Mouse (Mus musculus): Measurements from ENCODE around the gene Mlh3. TPM values are rescaled to one million over a fixed set of nuclear protein-coding genes. Genes with fewer than 3 reads are reported as not detected.

Mlh3 gene
- total and polyA plus RNA-seq, 3 experiments: 8.5 to 8.6 TPM; not detected in 1

- DNase-seq (ENCODE audit: low read depth, low spot score): no peak
- Histone ChIP-seq H3K27ac (ENCODE audit: control insufficient read depth, low read depth, low read length) (no peak overlapping the region), H3K9me3 (replicated peaks; ENCODE audit: insufficient read depth, low read length) (no peaks in the 10 kb centered on the region), H3K4me3 (ENCODE audit: control insufficient read depth in 1 of 2, insufficient read depth in 1 of 2, low read depth in 2 of 2, low read length in 2 of 2) (no peak overlapping the region), H3K36me3 (ENCODE audit: control insufficient read depth in 1 of 2, insufficient read depth in 2 of 2, low read length in 2 of 2) (no peaks in the 10 kb centered on the region; a peak in 1 of 4 replicates), H3K27me3 (ENCODE audit: control insufficient read depth in 1 of 2, insufficient read depth in 2 of 2, low read length in 2 of 2) (no peaks in the 10 kb centered on the region), H3K79me2 (ENCODE audit: control insufficient read depth, insufficient read depth, low read length, poor library complexity) (no peaks in the 10 kb centered on the region), H3K9ac (ENCODE audit: control insufficient read depth, low read depth, low read length, poor library complexity, severe bottlenecking) (no peak overlapping the region), H3K4me1 (ENCODE audit: control insufficient read depth in 1 of 2, insufficient read depth in 2 of 2, low read length in 2 of 2) (no peaks in the 10 kb centered on the region)
- TF ChIP-seq MAFK (IDR thresholded peaks at IDR 0.05; ENCODE audit: borderline replicate concordance, low read depth, low read length) (no peak), MAZ (IDR thresholded peaks at IDR 0.05; ENCODE audit: low read depth, low read length) (no peak), ZKSCAN1 (IDR thresholded peaks at IDR 0.05; ENCODE audit: low read depth, low read length) (no peak), CHD1 (IDR thresholded peaks at IDR 0.05; ENCODE audit: low read depth, low read length) (no peak)
These were observed 43.2 kb downstream of the Mlh3 start for GRCm38 (mm10) chr12:85227227-85227626.

- DNase-seq (ENCODE audit: low read depth, low spot score): peak; percentile 75
- Histone ChIP-seq H3K9ac (ENCODE audit: control insufficient read depth, low read depth, low read length, poor library complexity, severe bottlenecking) (peak overlapping the region; percentile 85), H3K27ac (ENCODE audit: control insufficient read depth, low read depth, low read length) (peak overlapping the region; percentile 50), H3K36me3 (ENCODE audit: control insufficient read depth in 1 of 2, insufficient read depth in 2 of 2, low read length in 2 of 2) (peaks cover 0 to 11% of the 10 kb centered on the region in 2 experiments; a peak in 1 of 4 replicates), H3K27me3 (ENCODE audit: control insufficient read depth in 1 of 2, insufficient read depth in 2 of 2, low read length in 2 of 2) (no peaks in the 10 kb centered on the region), H3K4me3 (ENCODE audit: control insufficient read depth in 1 of 2, insufficient read depth in 1 of 2, low read depth in 2 of 2, low read length in 2 of 2) (peak overlapping the region; percentile 71 to 87), H3K9me3 (replicated peaks; ENCODE audit: insufficient read depth, low read length) (no peaks in the 10 kb centered on the region), H3K79me2 (ENCODE audit: control insufficient read depth, insufficient read depth, low read length, poor library complexity) (peaks cover 13% of the 10 kb centered on the region), H3K4me1 (ENCODE audit: control insufficient read depth in 1 of 2, insufficient read depth in 2 of 2, low read length in 2 of 2) (peaks cover 0 to 17% of the 10 kb centered on the region in 2 experiments; a peak in 3 of 4 replicates)
- TF ChIP-seq SIN3A (IDR thresholded peaks at IDR 0.05; ENCODE audit: low read length) (no peak), ZC3H11A (IDR thresholded peaks at IDR 0.05; ENCODE audit: low read depth, low read length) (no peak), ZMIZ1 (IDR thresholded peaks at IDR 0.05; ENCODE audit: low read depth, low read length) (no peak), SMC3 (IDR thresholded peaks at IDR 0.05; ENCODE audit: low read depth, low read length) (no peak; the same call in 1 of the 2 replicates), TAL1 (IDR thresholded peaks at IDR 0.05; ENCODE audit: low read length) (no peak), ELF1 (IDR thresholded peaks at IDR 0.05; ENCODE audit: low read depth, low read length) (no peak), MYB (IDR thresholded peaks at IDR 0.05; ENCODE audit: low read depth, low read length) (no peak), HCFC1 (IDR thresholded peaks at IDR 0.05; ENCODE audit: low read depth, low read length) (no peak), BHLHE40 (IDR thresholded peaks at IDR 0.05; ENCODE audit: borderline replicate concordance, low read depth, low read length) (no peak), TBP (IDR thresholded peaks at IDR 0.05; ENCODE audit: low read depth, low read length) (no peak), MXI1 (IDR thresholded peaks at IDR 0.05; ENCODE audit: low read depth, low read length) (no peak), TCF12 (IDR thresholded peaks at IDR 0.05; ENCODE audit: low read depth, low read length) (no peak), POLR2A (IDR thresholded peaks at IDR 0.05; ENCODE audit: control insufficient read depth in 1 of 2, insufficient read depth in 1 of 2, low read depth in 1 of 2, low read length in 2 of 2, poor library complexity in 1 of 2) (no peak), UBTF (IDR thresholded peaks at IDR 0.05; ENCODE audit: borderline replicate concordance, insufficient read depth, low read depth, low read length) (no peak), NELFE (IDR thresholded peaks at IDR 0.05; ENCODE audit: low read depth, low read length) (no peak)
These were observed 50.5 kb downstream of the Mlh3 start for GRCm38 (mm10) chr12:85219905-85220290.
